Mouse (Mus musculus) mouse embryonic stem cell (cell line): ENCODE measurements at regions not wholly inside any gene's neighbourhood (a gene's known extent, or its start where the extent isn't known, plus 50 kb on each side); places are given as distances from the start of the nearest gene placed in this dataset.

Source experiments
- in situ Hi-C, 2 experiments: fragments of 300-500 bp; cut with MboI; formaldehyde crosslinking; loops; 1 replicate in 1 of 2; 3 replicates in 1 of 2; pipeline ENCODE4 v1.14.3; 2019 to 2020; ENCODE audit warnings: low sequenced_read_pairs in 2 of 2, low pct_unique_long_range_greater_than_20kb in 1 of 2, mixed read lengths in 1 of 2; ENCODE audit not compliant: unreplicated experiment in 1 of 2

DNA sequence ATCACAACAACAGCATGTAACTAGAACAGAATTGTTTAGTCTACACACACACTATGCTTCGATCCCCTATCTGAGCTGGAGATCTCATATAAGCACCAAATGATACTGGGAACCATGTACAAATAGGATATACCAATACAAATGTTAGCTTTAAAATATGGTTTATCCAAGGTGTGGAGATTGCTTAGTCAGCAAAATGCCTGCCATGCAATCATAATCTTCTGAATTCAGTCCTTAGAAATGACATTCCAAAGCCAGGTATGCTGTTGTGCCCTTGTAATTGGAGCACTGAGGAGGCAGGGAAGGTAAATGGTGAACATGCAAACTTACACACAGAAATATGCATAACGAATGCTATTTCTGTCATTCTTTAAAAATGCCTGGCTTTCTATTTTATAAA lies 54.0 kb upstream of the Thsd7b start:
- in situ Hi-C loops = no loop called here

DNA sequence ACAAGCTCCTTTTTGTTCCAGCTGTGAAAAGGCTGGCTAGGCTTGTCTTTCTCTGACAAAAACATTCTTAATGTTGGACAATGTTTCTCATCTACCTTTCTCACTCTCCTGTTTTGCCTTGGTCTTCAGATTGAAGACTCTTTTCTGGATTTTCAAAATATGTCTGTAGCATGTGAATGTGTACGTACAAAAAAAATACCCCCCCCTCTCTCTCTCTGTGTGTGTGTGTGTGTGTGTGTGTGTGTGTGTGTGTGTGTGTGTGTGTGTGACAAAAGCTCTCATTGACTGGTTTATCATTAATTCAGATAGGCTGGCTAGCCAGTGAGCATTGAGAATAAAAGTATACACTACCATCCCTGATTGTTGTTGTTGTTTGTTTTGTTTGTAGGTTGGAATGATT lies 64.3 kb upstream of the Thsd7b start:
- in situ Hi-C loops = no loop called here

DNA sequence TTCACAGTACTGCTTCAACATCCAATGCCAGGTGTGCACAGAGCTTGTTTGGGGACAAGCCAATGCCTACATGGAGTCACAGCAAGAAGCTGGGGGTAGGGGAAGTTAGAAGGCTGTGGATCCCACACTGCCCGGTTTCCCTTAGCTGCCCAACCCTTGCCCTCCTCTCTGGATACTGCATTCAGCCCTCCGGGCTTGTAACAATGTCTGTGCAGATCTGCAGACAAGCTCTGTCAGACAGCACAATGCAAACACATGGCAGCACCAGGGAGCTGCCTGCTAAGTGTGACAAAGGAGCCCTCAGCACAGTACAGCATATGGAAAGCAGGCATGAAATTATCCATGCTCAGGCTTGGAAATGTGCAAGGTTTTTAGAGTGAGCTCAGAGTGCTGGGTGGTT lies 64.7 kb upstream of the Thsd7b start:
- in situ Hi-C loops = no loop called here

DNA sequence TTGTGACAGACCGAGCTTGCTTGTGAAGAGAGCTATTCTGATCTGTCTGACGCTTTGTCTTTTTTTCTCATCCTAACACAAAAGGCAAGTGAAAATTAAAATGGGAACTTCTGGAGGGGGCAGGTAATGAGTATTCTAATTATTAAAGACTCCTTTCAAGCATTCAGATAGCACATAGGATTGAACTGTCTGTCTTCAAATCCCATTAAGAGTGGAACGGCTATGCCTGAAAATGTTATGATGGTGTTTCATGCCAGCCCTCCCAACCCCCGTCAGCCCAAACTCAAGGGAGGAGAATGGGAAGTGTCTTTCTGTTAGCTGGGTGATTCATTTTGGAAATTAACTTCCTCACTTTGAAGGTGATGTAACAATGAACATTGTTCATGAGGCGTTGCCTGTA lies 65.4 kb upstream of the Thsd7b start:
- in situ Hi-C loops = no loop called here

DNA sequence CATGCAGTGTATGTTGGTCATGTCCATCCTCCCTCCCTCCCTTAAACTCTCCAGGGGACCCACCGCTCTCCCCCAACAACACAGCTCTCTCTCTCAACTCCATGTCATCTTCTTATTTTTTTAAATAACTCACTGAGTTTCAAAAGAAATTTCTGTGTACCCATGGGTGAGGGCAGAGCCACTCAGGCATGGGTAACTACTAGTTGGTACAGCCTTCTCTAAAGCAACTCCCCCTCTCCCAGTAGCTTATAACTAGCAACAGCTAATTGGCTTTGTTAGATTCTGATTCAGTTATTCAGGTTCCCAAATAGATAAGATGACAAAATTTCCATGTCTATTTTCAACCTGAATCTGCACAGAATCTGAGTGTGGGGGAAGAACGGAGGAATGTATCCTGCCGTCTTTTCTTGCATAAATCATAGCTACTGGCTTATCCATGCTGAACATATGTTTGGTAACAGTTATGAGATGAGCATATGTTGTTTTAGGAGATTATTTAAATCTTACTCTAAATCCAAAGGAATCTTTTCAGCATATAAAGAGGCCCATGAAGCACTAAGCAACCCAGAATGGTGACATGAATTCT lies 92.8 kb upstream of the Thsd7b start:
- in situ Hi-C loops = no loop called here

DNA sequence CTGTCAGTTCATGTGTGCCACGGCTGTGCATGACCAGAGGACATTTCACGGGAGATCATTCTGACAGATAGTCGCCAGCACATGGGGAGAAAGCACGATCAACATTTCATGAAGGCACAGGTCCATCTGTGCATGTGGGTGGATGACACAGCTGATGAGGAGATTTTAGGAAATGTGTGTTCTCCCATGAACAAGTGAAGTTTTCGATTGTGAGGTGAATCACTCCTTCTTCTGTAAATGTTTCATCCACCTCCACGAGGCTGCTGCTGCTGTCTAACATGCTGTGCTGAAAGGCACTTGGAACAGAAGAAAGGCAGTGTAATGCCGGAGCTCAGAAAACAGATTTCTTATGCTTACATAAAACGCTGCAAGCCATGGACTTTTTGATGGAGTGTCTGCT lies 103.2 kb upstream of the Thsd7b start:
- in situ Hi-C loops = no loop called here

DNA sequence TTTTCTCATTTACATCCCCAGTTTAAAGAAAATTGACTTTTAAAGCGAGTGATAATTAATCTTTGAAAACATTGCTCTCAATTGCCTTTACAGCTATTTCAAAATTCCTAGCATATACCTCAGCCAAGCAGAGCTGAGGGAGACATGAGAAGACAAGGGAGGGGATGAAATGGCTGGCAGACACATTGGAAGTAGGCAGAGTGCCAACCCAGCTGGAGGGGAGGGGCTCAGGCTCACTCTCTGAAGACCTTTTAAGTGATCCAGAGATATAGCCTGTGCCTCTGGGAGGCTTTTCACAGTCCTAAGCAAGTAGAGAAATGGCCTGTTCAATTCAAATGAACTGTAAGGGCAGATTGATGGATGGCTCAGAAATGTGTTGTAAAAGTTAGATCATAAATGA lies 122.5 kb upstream of the Thsd7b start:
- in situ Hi-C loops = no loop called here

DNA sequence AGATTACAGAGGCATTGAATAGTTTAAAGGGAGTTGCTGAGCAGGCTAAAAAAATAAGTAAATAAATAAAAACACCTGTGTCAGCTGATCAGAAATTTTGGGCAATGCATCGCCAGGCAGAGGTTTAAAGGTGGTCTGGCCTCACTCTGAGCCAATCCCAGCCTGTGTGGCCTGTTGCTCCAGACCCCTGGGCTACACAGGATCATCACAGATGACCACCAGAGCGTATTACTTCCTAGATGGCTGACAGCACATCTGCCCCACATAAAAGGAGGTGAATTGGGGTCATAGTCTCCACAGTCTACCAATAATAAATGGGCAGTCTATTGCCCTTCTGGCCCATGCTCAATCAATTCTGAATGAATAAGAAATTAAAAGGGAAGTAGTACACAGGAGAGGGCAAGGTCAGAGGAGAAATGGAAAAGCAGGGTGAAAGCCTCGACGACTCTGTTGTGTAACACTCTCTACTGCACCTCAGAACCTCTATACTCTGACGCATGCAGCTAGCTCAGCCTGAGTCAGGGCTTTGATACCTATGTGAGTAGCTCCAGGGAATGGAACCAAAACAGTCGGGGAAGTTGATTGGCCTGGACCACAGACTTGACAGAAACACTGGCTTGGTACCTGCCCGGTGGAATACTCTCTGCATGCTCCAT lies 124.2 kb upstream of the Thsd7b start:
- in situ Hi-C loops = no loop called here

DNA sequence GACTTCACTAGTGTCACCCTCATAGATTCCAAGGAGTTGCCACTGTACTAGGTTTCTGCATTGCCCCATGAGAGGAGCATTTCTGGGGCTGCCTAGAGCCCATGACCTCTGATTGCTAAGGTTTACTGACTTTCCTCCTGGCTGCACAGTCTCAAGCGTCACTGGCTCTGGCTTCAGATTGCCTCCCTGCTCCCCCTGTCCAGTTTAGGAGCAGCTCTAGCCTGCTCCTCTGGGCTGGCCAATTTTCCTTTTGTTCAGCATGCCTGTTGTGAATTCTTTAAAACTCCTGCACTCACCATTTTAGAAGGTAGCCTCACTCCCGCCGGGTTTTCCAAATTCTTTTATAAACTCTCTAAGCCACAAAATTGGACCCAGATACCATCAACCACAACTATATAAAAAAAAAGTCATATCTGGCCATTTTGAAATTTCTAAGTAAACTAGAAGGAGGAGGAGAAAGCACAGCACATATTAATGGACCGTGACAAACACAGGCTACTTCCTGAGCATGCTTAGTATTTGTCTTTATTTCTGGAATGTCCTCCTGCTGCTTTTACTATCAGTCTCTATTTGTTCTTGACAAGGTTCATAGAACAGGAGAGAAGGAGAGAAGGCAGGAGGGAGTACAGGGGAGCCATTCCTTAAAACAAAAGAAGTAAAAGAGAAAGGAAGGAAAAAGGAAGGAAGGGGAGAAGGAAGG lies 126.6 kb upstream of the Thsd7b start:
- in situ Hi-C loops = no loop called here

DNA sequence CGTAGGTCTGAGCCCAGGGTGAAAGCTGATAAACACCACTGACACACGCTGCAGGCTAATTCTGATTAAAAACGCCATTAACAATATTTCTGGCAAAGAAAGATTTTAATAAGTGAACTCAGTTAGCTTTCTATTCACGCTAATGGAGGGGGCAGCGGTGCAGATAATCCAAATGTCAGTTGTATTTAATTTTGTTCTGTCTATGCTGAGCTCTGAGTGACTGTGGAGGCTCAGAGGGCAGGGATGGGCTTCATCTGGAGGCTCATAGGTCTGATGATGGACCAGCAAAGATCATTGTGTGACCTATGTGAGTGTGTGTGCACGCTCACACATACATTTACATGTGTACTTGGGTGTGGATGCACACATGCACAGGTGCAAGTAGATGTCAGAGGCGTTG lies 134.3 kb upstream of the Thsd7b start:
- in situ Hi-C loops = no loop called here

DNA sequence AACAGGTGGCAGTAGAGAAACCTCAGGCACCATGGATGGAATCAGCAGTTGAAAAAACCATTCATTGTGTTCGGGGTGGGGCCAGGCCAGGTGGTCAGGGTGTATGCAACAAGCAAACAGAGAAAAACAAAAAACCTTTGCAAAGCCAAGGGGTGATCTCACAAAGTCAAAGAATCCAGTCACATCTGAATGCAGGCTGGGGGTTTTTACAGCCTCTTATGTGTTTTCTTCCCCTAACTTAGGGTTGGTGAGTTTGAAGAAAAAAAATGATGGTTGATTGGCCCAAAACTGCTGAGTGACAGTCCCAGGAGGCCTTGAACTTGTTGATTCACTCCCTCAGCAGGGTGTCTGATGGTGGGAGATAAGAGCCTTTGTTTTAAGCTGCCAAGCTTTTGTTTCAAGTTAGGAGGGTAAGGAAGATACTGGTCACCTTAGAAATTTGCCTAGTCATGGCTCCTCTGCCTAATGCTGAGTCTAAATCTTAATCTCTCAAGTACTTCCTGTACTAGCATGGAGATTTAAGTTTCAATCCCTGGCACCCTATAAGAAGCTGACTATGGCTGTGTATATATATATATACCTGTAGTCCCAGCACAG lies 166.0 kb upstream of the Thsd7b start:
- in situ Hi-C loops = no loop called here

DNA sequence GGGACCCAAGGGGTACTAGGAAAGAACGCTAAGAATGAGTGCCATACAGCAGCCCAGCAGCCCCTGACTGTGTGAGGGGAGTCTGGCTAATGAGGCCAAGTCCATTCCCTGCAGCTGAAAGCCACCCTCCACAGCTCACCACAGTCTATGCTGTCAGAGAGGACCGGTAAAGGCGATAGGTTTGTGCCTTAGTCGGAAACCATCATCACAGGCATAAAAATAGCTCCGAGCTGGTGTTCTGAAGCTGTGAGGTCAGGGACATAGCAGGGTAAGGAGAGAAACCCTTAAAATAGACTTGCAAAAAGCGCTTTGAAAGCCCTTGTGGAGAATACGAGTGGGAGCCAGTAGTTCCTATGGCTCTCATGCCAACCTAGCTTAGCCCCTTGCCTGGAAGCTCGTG lies 172.1 kb upstream of the Thsd7b start:
- in situ Hi-C loops = no loop called here

DNA sequence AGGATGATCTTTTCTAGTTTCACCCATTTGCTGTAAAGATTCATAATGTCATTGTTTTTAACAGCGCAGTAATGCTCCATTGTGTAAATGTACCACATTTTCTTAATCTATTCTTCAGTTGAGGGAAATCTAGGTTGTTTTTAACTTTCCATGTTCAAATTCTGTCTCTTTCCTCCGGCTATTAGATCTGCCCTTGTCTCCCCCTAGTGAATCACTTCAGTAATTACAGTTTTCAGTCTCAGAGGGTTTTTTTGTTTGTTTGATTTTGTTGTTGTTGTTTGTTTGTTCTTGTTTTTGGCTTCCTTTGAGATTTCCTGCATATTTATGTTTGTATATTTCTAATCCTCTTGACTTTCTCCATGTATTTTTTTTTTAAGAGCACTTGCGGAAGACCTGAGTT lies 194.8 kb upstream of the Thsd7b start:
- in situ Hi-C loops = loop anchor here in 1 of 2 experiments (25.0 kb wide), 1 partner anchor 191 kb away; no protein-coding TSS in a partner anchor

DNA sequence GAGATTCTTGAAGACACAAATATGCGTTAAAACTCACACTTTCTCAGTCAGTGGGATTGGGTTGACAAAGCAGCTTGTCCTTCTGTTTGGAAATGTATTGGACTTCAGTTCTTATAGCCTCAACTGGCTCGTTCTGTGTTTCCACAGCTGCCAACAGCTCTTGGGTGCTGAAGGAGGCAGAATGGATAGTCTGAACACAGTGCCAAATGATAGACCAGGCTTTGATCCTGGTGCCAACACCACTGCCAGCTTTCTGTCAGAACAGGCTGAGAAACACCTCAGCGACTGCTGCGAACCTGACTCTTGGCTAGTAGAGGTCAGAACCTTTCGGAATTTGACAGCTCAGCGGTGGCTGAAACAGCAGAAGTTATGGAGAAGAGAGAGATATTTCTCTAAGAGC lies 215.9 kb upstream of the Thsd7b start:
- in situ Hi-C loops = no loop called here

DNA sequence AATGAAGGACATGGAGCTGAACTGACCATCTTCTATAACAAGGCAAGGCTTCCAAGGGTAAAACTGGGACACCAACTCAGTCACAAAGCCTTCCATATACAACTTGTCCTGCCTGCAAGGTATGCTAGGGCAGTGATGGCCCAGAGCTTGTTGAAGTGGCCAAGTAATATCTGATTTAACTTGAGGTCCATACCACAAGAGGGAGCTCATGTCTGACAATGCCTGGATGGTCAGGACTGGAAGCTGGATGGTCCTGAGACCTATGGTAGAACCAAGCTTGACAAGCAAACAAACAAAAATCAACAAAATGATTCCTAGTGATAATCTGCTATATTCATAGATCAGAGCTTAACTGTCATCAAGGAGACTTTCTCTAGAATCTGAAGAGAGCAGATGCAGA lies 217.8 kb upstream of the Thsd7b start:
- in situ Hi-C loops = no loop called here

DNA sequence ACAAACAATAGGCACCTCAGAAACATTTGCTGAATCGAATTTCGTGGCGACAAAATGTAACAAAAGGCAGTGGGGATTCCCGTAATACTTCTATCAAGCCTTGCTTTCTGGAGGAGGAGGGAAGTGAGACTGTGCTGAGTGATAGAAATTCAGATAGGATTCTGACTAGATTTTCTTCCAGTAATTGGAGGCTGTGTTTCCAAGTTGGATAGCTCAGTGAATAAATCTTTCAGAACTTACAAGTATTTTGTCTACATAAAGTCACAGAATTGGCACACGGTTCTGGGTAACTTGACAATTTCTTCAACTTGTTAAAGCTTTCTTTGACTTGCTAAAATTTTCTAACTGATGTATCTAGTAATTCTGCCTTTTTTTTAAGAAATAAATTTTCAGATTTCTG lies 239.4 kb upstream of the Thsd7b start:
- in situ Hi-C loops = no loop called here

DNA sequence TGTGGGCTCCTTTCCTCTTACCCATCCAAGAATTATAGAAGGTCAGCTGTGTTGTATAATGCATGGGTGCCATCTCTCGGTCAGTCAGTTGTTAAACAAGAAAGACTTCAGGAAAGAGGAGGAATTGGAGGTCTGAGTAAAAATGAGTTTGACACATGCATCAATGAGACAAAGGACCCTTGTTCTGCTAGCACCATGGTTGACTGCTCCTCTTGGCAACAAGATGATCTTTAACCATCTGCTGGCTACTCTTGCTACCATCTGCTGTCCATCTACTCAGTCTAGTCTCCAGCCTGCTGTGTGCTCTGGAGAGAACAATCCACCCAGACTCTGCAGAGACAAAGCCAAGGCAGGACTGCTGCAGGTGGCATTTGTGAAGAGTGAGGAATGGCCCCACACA lies 267.2 kb upstream of the Thsd7b start:
- in situ Hi-C loops = no loop called here

DNA sequence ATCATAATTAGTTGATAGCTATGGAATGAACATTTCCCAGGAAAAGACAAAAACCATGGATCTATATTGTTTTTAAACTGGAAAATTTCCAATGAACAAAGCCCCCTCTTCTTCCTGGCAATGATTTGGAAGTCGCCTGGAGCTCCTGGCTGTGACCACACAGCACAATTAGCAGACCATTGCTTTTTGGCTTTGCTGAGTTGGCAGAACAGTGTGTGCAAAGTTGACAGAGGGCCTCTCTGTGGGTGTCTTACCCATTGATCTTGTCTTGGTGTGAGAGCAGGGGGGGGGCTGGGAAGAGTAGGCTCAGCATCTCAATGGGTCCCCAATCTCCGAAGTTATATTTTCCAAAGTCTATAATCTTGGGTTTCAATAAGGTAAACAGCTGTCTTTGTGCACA lies 270.8 kb upstream of the Thsd7b start:
- in situ Hi-C loops = no loop called here

DNA sequence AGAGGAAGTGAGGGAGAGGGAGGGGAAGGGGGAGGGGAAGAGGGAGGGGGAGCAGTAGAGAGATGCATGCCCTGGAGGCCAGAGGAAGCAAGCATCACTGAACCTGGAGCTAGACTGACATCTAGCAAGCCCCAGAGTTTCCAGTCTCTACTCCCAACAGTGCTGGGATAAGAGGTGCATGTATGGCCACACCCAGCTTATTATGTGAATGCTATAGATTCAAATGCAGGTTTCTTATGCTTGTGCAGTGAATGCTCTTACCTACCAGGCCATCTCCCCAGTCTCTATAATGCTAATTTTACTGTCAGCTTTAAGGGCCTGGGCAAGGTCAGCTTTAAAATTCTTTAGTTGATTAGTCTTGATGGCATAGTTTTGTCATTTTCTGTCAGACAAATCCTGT lies 271.3 kb upstream of the Thsd7b start:
- in situ Hi-C loops = no loop called here
